Mouse (Mus musculus) C2C12 (cell line): Measurements from ENCODE around the gene Bcas3. TPM values are rescaled to one million over a fixed set of nuclear protein-coding genes. Genes with fewer than 3 reads are reported as not detected.

Experiments
- H3K27me3 ChIP-seq: one replicate; pipeline ENCODE4 v1.6.1; 2011; ENCODE audit not compliant: control insufficient read depth, insufficient read depth, insufficient read length
- H3K36me3 ChIP-seq: one replicate; pipeline ENCODE4 v1.6.1; 2011; ENCODE audit not compliant: control insufficient read depth, insufficient read depth
- H3K4me3 ChIP-seq: one replicate; pipeline ENCODE4 v1.5.1; 2011; ENCODE audit warnings: mild to moderate bottlenecking, control low read depth; ENCODE audit not compliant: poor library complexity, insufficient read depth, severe bottlenecking
- H3K79me2 ChIP-seq: one replicate; pipeline ENCODE4 v1.6.1; 2011; ENCODE audit not compliant: control insufficient read depth, insufficient read depth
- H3K79me3 ChIP-seq: one replicate; pipeline ENCODE4 v1.6.1; 2011; ENCODE audit warnings: low read depth, control low read depth
- H3ac ChIP-seq: one replicate; pipeline ENCODE3; 2011; ENCODE audit warnings: low read depth; ENCODE audit not compliant: control insufficient read depth, insufficient read length
- CEBPB ChIP-seq: IDR thresholded peaks from one replicate; pipeline ENCODE4 v1.6.1; 2011; ENCODE audit warnings: low read depth, mild to moderate bottlenecking, control low read depth, moderate library complexity
- CTCF ChIP-seq: IDR thresholded peaks from one replicate; pipeline ENCODE4 v1.5.1; 2011; ENCODE audit not compliant: control insufficient read depth, insufficient read depth, insufficient read length
- FOSL1 ChIP-seq: IDR thresholded peaks from one replicate; pipeline ENCODE4 v1.8.0; 2011; ENCODE audit warnings: mild to moderate bottlenecking, low read length; ENCODE audit not compliant: poor library complexity, insufficient read depth, severe bottlenecking
- MAX ChIP-seq: IDR thresholded peaks from one replicate; pipeline ENCODE4 v1.6.1; 2011; ENCODE audit warnings: mild to moderate bottlenecking, control low read depth
- MYOD1 ChIP-seq: IDR thresholded peaks from one replicate; pipeline ENCODE4 v1.6.1; 2011; ENCODE audit warnings: low read depth; ENCODE audit not compliant: control insufficient read depth, insufficient read length
- MYOG ChIP-seq: IDR thresholded peaks from one replicate; pipeline ENCODE4 v1.6.1; 2011; ENCODE audit not compliant: control insufficient read depth, insufficient read length; ENCODE audit errors: extremely low read depth
- USF1 ChIP-seq: IDR thresholded peaks from one replicate; pipeline ENCODE4 v1.6.1; 2011; ENCODE audit warnings: low read depth, mild to moderate bottlenecking, control low read depth, moderate library complexity
- polyA plus RNA-seq: library from polyadenylated mRNA; unstranded; fragments of >200 nt; fragmentation: generic; extraction: Trizol; gene quantifications from one replicate; pipeline ENCODE4 v1.2.1, GENCODE M21; 2012; ENCODE audit warnings: missing spikeins

Bcas3 gene
- polyA plus RNA-seq, 1 experiment = 11.1 TPM

DNA sequence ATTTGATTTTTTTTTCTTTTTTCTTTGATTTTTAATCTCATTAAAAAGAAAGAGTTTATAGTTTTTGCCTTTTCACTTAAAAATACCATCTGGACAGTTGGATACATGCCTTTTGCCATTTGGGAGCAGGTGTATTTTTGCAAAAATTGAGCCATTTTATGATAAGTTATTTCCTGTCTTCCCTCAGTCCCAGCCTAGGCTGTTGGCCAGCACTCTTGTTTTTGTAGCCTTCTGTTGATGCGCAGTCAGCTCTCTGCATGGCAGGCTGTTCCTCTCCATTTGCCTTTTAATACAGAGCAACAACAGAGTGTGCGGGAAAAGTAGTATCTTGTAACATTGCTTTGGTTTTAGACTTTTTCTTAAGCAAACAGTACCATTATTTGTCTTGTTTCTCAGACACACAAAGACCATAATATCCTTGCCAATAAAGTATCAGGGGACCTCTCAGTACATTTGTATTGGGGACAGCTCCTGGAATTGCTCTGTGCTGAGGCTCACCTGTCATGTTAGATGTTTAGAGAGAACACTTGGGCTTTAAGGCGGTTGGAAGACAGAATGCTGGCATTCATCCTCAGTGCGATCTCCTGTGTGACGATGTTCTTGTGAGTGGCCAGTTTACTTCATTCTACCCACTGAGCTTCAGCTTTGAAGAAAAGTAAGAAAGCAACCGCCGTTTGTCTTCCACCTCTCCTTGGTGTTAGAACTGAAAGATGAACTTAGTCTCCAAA, 23.6 kb upstream of the Bcas3 start:
- H3K79me2 ChIP-seq = peaks cover 38% of the 10 kb centered on the region
- H3K27me3 ChIP-seq = no peaks in the 10 kb centered on the region
- no peak overlapping the region for H3K4me3 ChIP-seq
- H3K36me3 ChIP-seq = no peaks in the 10 kb centered on the region
- no peak overlapping the region for H3ac ChIP-seq
- TF ChIP-seq CEBPB = no peak
- TF ChIP-seq MYOD1 = no peak
- TF ChIP-seq MAX = no peak
- TF ChIP-seq FOSL1 = no peak
- TF ChIP-seq USF1 = no peak
- no peak for TF ChIP-seq MYOG
- no peak for TF ChIP-seq CTCF
- H3K79me3 ChIP-seq = peaks cover 11% of the 10 kb centered on the region

DNA sequence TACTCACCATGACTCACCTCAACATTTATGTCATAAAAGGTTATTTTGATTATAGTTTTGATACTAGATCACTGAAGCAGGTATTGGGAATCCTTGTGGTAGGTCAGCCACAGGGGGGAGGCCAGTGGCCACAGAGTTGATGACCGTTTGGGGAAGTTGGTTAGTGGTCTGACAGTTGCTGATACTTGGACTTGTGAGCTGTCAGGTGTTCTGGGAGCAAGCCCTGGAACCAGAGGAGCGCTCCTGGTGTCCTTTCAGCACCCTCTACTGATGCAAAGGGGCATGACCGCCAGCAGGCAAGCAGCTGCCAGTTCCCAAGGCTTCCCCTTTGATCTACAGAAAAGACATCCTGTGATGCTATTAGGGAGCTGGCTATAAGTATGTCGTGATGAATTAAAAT, 18.2 kb upstream of the Bcas3 start:
- no peak overlapping the region for H3ac ChIP-seq
- H3K27me3 ChIP-seq = no peaks in the 10 kb centered on the region
- TF ChIP-seq CTCF = peak; percentile 54
- no peak for TF ChIP-seq MYOD1
- H3K79me2 ChIP-seq = peaks cover 17% of the 10 kb centered on the region
- no peak overlapping the region for H3K4me3 ChIP-seq
- peaks cover 13% of the 10 kb centered on the region for H3K36me3 ChIP-seq
- H3K79me3 ChIP-seq = no peaks in the 10 kb centered on the region

DNA sequence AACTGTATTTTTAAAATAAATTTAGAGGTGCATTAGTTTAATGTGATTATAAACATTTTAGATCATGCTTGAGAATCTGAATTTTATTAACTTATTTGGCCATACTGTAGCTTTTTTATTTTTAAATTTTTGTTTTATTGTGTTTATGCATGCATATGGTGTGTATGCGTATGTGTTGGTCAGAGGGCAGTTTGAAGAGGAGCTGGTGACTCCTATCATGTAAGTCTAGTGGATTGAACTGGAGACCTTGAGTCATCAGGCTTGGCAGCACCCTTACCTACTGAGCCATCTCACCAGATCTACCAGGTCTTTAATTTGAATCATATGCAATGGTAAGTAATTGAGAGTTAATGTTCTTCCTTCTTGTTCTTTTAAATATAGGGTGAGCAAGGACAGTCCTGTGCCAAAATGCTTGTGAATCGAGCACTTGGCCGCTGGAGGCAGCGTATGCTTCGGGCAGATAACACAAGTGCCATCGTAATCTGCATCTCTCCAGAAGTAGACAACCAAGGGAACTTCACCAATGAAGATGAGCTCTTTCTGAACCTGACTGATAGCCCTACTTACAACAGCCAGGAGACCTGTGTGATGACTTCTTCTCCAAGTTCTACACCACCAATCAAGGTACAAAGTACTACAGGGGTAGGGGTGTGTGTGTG, 13.7 kb upstream of the Bcas3 start:
- peaks cover 16% of the 10 kb centered on the region for H3K36me3 ChIP-seq
- TF ChIP-seq USF1 = no peak
- no peak for TF ChIP-seq CTCF
- no peak for TF ChIP-seq MYOG
- no peak for TF ChIP-seq CEBPB
- no peak for TF ChIP-seq MAX
- no peak for TF ChIP-seq FOSL1
- no peak for TF ChIP-seq MYOD1
- H3K27me3 ChIP-seq = no peaks in the 10 kb centered on the region
- no peak overlapping the region for H3ac ChIP-seq
- H3K4me3 ChIP-seq = no peak overlapping the region
- peaks cover 8% of the 10 kb centered on the region for H3K79me2 ChIP-seq
- H3K79me3 ChIP-seq = no peaks in the 10 kb centered on the region

DNA sequence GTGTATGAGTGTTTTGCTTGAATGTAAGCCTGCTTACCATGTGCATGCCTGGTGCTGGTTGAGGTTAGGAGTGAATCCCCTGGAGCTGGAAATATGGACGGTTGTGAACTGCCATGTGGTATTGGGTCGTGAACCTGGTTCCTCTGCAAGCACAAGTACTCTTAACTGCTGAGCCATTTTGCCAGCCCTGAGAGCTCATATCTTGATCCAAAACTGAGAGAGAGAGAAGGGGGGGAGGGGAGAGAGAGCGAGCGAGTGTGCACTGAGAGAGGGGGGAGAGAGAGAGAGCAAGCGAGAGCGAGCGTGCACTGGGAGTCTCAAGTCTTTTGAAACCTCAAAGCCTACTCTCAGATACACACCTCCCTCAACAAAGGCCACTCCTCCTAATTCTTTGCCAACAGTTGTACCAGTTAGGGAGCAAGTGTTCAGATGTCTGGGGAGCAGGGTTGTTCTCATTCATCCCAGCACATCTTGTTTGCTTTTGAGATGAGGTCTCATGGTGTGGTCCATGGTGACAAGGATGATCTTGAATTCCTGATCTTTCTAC, 12.8 kb upstream of the Bcas3 start:
- H3K79me3 ChIP-seq = no peaks in the 10 kb centered on the region
- H3K36me3 ChIP-seq = peaks cover 16% of the 10 kb centered on the region

GRCm38 (mm10) chr11:85353819-85354218, 852 bp downstream of the Bcas3 start:
- TF ChIP-seq FOSL1 (no peak), MYOG (no peak), CEBPB (no peak), MYOD1 (no peak), CTCF (no peak), MAX (no peak)
- Histone ChIP-seq H3K36me3 (no peaks in the 10 kb centered on the region), H3K79me2 (no peaks in the 10 kb centered on the region), H3ac (no peak overlapping the region), H3K4me3 (no peak overlapping the region), H3K79me3 (no peaks in the 10 kb centered on the region), H3K27me3 (no peaks in the 10 kb centered on the region)

More for the DNA sequence above, 12.8 kb upstream of the Bcas3 start:
- TF ChIP-seq CTCF (no peak), USF1 (no peak), FOSL1 (no peak), CEBPB (no peak), MYOG (no peak), MYOD1 (no peak), MAX (no peak)
- Histone ChIP-seq H3K4me3 (no peak overlapping the region), H3K79me2 (peaks cover 8% of the 10 kb centered on the region), H3ac (no peak overlapping the region), H3K27me3 (no peaks in the 10 kb centered on the region)
